Mouse (Mus musculus) left cerebral cortex, adult 11 months (tissue): ENCODE measurements at regions not wholly inside any gene's neighbourhood (a gene's known extent, or its start where the extent isn't known, plus 50 kb on each side); places are given as distances from the start of the nearest gene placed in this dataset.

Source experiments
- DNase-seq: peaks from one replicate; pipeline ENCODE4 v3.0.0; 2022; ENCODE audit warnings: low spot score

- no peak for DNase-seq
Observed at GRCm38 (mm10) chr6:117422846-117423573, 254.7 kb downstream of the Cxcl12 start.

GRCm38 (mm10) chr6:117426363-117426762 is 258.0 kb downstream of the Cxcl12 start:
- no peak for DNase-seq

DNA sequence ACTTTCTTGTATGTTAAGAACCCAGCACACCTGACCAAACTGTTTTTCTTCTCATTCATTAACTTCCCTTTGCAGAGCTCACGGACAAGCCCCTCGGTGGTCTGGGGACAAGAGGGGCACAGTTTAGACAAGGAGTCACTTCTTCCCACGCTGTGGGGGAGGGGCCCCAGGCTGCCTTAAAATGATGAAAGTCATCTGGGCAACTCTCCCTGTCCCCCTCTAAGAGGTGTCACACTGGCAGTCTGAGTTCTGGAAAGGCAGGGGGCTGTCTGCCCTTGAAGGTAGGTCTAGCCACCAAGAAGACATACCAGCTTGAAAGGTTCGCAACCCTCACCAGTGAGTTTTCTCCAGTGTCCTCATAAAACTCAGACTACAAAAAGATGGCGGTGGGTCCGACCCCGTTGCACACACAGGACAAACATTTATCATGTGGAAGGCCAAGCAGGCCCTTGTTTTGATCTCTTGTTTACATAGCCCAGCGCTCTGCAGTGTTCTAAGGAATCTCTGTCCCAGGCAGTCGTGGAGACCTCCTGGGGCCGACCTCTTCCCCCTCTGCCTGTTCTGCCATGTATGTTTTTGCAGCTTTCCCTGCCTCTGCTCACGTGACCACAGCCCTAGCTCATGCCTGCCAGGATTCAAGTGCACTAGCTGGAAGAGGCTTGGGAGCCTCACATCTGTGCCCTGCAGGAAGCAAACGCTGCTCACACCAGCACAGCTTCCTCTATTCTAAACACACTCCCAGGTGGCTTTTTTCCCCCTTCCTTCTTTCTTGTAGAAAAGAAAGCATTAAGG is 259.2 kb downstream of the Cxcl12 start:
- no peak for DNase-seq

GRCm38 (mm10) chr6:117428441-117428840 is 260.1 kb downstream of the Cxcl12 start:
- no peak for DNase-seq

DNA sequence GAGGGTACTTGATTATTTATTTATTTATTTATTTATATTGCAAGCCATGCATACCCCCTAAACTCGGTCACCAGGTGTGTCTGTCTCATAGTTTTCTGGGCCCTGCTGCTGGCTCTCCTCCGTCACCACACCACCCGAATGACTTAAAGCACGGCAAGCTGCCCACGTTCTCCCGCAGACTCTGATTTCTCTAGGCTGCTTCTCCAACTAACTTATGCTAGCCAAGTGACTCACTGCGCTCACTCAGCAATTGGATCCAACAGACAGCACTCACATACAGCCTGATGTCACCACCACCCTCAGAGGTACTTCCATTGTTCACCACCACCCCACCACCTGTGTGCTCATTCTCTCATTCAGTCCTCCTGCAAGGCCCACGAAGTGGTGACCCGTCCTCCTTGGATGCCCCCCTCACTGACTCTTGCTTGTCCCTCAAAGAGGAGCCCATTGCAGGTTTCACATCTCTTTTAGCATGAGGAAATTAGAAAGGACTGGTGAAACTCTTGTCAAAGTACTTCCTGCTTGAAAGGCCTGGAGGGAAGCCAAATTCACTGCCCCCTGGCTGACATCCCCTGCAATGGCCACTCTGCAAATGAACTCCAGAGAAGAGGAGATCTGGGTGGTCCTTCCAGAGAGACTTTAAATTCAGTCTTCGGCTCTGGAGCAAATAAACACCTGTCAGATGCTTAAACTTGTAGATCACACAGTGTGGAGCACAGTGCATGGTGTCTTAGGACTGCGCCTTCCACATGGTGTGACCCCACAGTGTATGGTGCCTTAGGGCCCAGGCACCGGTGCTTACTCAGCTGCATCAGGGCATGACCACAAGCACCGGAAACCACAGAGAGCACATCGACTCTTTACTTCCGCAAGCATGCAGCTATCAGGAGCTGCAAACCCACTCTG is 262.8 kb downstream of the Cxcl12 start:
- peak; percentile 26 for DNase-seq

DNA sequence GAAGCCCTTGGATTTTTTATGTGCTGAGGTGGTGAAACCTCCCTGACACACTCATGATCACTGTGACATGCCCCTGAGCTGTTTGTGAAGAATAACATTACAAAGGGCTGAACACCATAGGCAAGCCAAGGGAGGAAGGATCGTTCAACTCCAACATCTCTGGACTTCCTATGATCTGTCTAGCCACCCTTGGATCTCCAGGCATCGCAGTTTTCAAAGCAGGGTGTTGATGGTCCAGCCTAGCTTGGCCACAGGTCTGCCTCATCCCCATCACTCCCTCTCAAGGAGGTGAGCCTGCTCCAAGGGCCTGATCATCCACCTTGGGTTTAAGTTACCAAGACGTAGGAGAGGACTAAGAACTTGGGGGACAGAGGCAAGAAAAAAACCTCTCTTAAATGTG is 268.5 kb downstream of the Cxcl12 start:
- no peak for DNase-seq

DNA sequence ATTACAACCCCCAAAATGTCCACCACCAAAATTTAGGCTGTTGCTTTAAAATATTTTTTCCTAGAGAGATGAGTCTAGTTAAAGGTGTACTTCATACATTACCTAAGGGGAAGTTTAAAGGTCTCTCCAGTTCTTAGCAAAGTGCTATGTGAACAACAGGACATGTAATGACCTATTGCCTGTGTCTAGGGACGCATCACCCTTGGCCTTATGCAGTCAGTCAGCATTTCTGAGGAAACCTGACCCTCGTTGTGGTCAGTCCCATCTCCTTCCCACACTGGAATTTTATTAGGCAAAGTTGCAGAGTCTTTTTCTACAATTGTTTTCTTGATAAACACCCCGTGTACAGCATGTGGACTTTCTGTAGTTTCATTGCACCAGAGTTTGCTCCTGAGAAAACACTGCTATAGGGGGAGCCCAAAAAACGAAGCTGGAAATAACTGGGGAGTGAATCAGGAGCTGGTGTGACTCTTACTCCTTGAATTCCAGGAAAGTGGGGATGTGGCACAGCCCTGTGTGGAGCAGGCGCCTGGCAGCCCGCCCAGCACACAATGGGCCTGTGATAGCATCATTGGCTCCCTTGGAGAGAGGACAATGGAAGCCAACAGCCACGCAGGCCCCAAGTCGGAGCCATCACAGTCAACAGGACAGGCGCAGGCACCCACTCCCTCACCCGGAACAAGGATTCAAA is 269.2 kb downstream of the Cxcl12 start:
- no peak for DNase-seq

DNA sequence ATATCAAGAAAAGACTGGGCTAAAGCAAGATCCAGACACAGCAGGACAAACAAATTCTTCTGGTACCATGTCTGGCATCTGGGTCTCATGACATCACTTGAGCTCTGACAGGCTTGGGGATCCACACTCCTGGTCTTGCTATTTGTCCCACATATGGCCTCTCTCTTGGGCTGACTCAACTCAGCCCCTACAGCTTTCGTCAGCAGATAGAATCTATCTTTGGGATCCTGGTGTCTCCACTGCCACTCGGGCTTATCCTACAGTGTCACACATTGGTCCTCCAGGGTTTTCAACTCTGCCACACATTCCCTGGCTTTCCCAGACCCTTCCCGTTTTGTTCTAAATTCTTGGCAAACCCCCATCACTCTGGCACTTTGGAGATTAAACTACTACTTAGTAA is 280.3 kb downstream of the Cxcl12 start:
- DNase-seq: no peak

- no peak for DNase-seq
Observed at GRCm38 (mm10) chr6:117451001-117451400, 282.7 kb downstream of the Cxcl12 start.

- no peak for DNase-seq
Observed at GRCm38 (mm10) chr6:117460193-117460592, 291.9 kb downstream of the Cxcl12 start.

- DNase-seq: no peak
Observed at GRCm38 (mm10) chr6:117465165-117465564, 296.8 kb downstream of the Cxcl12 start.

GRCm38 (mm10) chr6:117465606-117466174 is 297.4 kb downstream of the Cxcl12 start:
- no peak for DNase-seq

- no peak for DNase-seq
Observed at GRCm38 (mm10) chr6:117479376-117479775, 311.0 kb downstream of the Cxcl12 start.

DNA sequence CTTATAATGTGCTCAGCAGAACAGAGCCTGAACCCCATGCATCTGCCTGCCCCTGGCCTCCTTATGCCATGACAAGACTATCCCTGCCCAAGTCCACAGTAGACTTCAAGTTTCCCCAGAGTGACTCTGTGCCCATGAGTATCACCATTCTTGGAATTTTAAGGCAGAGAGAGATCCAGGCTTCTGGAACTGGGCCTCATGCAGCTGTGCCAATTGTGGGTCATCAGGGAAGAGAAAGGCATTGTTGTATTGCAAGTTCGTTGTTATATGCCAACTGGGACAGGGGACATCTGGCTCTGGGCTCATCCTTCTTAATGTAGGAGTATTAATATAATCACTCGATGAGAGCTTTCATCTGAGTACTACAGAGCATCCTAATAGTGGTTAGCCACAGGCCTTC is 312.1 kb downstream of the Cxcl12 start:
- DNase-seq: no peak

DNA sequence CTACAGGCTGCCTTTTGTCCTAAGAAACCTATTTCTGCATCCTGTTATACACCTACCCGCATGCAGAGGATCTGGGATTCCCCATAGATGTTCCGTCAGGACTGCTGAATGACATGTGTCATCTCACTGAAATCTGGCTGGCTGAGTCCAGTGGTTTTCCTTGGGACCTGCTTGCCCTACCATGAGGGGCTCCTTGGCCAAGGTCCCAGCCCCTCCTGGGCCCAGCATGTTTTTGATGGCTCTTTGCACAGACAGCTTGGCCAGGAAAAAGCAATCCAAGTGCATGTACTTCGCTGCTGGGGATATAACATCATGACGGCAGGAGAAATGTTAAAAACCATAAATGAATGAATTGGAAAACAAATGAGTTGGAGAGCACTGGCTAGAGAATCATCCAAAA is 320.8 kb downstream of the Cxcl12 start:
- DNase-seq: no peak

DNA sequence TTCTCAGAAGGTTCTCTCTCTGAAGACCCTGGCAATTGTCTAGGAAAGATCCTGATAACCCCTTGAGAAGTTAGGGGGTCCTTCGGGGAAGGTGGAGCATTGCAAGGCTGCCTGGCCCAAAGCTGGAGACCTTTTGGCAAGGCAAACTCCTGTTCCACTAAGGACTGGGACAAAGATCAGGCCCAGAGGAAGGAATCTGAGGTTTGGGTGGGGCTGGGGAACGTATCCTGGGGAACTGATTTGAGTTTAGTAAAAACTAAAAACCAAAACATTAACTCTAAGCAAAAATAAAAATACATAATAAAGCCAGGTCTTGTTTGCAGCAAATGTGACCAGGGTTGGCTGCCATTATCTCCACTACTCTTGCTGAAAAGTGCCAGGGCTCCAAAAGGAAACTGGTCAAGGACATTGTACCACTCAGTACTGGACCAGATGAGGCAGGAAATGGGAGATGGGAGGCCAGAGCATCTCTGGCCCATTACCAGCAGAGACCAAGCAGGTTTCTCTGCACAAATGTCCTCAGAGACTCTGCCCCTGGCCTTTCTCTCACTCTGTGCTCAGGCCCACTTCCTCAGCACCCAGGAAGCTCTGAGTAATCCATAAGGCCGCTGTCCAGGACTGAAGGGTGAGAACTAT is 321.5 kb downstream of the Cxcl12 start:
- no peak for DNase-seq

DNA sequence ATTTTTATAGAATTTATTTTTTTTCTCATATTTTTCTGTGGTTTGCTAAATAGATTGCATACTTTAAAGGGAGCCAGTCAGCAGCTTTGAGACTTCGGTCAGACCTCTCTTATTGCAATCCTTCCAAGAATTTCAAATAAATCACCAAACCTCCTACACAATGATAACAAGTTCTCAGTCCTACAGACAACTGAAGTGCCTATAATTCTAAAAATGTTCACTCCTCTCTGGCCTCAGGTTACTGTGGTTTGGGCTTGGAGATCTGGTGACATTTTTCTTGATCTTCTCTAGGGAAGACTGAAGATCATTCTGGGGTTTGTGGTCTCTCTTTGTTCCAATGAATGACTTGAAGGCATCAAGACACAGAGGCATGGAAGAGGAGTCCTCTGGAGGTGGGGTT is 326.6 kb downstream of the Cxcl12 start:
- DNase-seq: no peak

DNA sequence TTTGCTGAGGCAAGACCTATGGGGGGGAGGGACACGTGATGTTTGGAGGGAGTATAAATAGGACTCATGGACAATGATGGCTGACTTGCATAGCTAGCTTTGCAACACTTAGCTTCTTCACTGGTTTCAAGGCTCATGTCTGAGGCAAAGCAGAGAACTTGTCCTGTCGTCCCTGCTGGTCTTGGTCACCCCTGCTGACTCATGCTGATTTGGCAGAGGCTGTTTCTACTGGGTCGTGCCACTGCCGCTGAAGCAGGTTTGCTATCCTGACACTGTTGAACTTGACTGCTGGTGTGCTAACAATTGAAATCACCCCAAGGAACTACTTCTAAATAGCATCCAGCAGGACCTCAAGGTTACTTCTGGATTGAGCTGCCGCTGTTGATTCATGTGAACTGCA is 329.0 kb downstream of the Cxcl12 start:
- no peak for DNase-seq

- DNase-seq: no peak
Observed at GRCm38 (mm10) chr6:117497904-117498303, 329.6 kb downstream of the Cxcl12 start.

DNA sequence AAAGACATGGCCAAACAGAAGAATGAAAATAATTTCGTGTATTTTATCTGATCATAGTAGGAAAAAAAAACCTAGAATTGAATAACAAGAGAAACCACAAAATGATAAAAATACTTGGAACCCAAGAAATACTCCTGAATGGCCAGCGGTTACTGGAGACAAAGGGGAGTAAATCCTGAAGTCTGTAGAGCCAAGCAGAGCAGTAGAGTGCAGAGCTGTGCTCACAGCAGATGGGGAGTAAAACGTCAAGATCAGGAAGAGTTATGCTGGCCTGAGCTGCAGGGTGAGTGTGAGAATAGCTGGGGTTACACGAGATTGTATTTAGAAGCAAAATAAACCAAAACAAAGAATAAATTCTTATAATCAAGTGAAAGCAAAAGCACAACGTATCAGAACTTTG is 334.0 kb downstream of the Cxcl12 start:
- DNase-seq: no peak

GRCm38 (mm10) chr6:117504771-117505170 is 336.2 kb upstream of the Zfp637 start:
- no peak for DNase-seq
